Mouse (Mus musculus) liver, embryonic 14.5 days (tissue): ENCODE results near the gene Cacna1g.

Source experiments
- CTCF ChIP-seq: IDR thresholded peaks from 2 replicates; pipeline ENCODE4 v1.5.1; 2016; ENCODE audit warnings: antibody characterized with exemption, low read depth, control low read depth
- EP300 ChIP-seq: IDR thresholded peaks from 2 replicates; pipeline ENCODE4 v1.6.1; 2016; ENCODE audit warnings: antibody characterized with exemption, low read depth

DNA sequence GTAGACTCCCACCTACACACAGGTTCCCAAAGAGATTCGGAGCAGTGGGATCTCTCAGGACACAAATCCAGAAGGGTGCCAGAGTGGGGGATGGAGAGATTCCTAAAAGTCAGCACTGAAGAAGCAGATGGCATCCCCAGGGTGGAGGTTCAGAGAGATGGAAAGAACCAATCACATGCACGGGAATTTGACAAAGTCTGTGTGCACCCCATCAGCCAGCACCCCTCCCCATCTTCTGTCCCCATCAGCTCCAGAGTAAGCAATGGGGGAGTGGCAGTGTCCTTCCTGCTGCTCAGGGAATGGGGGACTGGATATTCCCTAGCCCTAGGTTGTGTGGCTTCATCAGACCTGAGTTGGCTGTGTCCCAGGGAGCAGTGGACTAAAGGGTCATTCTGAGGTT is 25.0 kb upstream of the Cacna1g start:
- TF ChIP-seq CTCF, result no peak
- no peak for TF ChIP-seq EP300
